Mouse (Mus musculus): ENCODE results near the gene Psmd11. TPM values are rescaled to one million over a fixed set of nuclear protein-coding genes. Genes with fewer than 3 reads are reported as not detected.

Gene Psmd11
- polyA plus RNA-seq, 1 experiment from 2014 or later: 383 TPM

DNA sequence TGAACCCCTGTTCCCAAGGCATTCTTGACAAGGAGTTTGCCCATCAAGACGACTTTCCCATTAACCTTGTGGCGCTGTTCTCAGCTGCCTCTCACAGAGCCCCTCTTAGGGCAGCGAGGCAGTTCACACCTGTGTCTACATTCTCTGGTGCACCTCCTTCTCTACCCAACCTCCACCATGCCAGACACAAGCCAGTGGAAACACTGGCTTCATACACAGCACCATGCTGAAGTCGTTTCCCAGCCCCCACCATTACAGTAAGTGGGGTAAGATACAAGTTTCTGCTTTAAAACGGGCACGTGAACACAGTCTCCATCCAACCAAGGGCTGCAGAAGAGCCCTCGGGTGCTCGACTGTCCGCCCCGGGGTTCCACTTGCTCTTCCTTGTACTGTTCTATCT lies 81.7 kb downstream of the Psmd11 start:
- H3K36me3 ChIP-seq (ENCODE audit: control insufficient read depth, insufficient read depth, low read length): no peaks in the 10 kb centered on the region
- no peaks in the 10 kb centered on the region for H3K27me3 ChIP-seq (ENCODE audit: control insufficient read depth, insufficient read depth, low read length)
- ATAC-seq (ENCODE audit: low FRiP score) (no peak), DNase-seq (ENCODE audit: low spot score) (no peak)
- no peak overlapping the region for H3K9ac ChIP-seq (ENCODE audit: low read depth, low read length)
- no peak overlapping the region for H3K27ac ChIP-seq (ENCODE audit: low read depth, low read length)
- peaks cover 6% of the 10 kb centered on the region for H3K4me1 ChIP-seq (replicated peaks; ENCODE audit: control insufficient read depth, insufficient read depth, low read length)
- H3K9me3 ChIP-seq (ENCODE audit: control insufficient read depth, low read length): no peaks in the 10 kb centered on the region
- 85% methylated on average over 10 of the region's 10 CpGs for whole genome bisulfite sequencing
- H3K4me2 ChIP-seq (replicated peaks; ENCODE audit: low read depth, low read length): no peak overlapping the region
- H3K4me3 ChIP-seq (ENCODE audit: low read depth, low read length): no peak overlapping the region

DNA sequence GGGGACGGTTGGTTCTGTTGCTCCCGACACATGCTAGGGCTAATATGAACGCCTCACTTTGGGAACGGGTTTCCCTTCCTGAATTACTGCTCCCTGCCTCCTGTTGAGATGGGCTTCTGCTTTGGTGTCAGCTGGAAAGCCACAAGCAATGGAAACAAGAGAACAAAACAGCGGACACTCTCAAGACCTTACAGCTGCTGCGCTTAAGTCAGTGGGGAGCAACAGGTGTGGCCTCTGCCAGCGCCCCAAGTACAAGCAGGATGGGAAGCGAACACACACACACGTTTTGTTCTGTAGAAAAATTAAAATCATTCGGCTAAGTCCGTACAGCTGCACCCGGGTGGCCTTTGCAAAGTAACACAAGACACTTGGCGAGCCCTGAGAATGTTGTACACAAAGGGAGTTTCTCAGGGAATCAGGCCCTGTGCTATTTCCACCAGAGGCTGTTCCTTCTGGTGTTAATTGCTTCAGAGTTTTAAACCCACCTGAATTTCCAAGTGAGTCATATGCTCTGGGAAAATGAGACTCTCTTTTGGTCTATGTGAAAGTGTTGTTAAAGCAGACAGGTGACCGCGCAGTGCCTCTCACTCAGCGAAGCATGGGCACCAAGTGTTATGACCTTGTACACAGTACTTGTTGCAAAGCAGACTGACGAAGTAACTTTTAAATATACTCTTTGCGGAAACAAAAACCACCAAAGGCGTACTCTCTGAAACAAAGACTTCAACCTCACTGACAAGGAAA lies 84.1 kb downstream of the Psmd11 start:
- WGBS: 80% methylated on average over 19 of the region's 19 CpGs
- no peak for ATAC-seq (ENCODE audit: low FRiP score)
- Histone ChIP-seq H3K9me3 (ENCODE audit: control insufficient read depth, low read length) (no peaks in the 10 kb centered on the region), H3K4me3 (ENCODE audit: low read depth, low read length) (no peak overlapping the region), H3K27ac (ENCODE audit: low read depth, low read length) (no peak overlapping the region), H3K36me3 (ENCODE audit: control insufficient read depth, insufficient read depth, low read length) (no peaks in the 10 kb centered on the region), H3K9ac (ENCODE audit: low read depth, low read length) (no peak overlapping the region), H3K27me3 (ENCODE audit: control insufficient read depth, insufficient read depth, low read length) (no peaks in the 10 kb centered on the region), H3K4me1 (replicated peaks; ENCODE audit: control insufficient read depth, insufficient read depth, low read length) (0 out of 2 replicates have a peak, but pooled peaks cover 3% of the 10 kb centered on the region), H3K4me2 (replicated peaks; ENCODE audit: low read depth, low read length) (no peak overlapping the region)
- DNase-seq (ENCODE audit: low spot score): no peak

DNA sequence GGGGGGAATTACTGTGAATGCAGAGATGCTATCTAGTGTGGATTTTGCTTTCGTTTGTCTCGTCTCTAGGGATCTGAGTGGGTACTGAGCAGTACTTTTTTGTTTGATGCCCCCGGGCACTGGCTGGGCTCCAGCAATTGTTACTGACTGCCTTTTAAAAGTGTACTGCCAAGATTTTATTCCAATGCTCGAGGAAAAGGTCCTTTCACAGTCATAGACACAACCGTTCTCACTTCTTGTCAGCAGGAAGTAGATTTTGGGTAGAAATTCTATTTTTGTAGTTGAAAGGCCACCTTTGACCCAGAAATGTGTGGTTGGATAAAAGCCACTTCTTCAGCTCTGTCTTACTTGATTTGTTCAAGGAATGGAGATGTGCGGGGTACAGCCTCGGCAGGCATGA lies 85.4 kb downstream of the Psmd11 start:
- Histone ChIP-seq H3K9me3 (ENCODE audit: control insufficient read depth, low read length) (no peaks in the 10 kb centered on the region), H3K9ac (ENCODE audit: low read depth, low read length) (no peak overlapping the region), H3K27ac (ENCODE audit: low read depth, low read length) (no peak overlapping the region), H3K36me3 (ENCODE audit: control insufficient read depth, insufficient read depth, low read length) (no peaks in the 10 kb centered on the region), H3K27me3 (ENCODE audit: control insufficient read depth, insufficient read depth, low read length) (no peaks in the 10 kb centered on the region), H3K4me2 (replicated peaks; ENCODE audit: low read depth, low read length) (no peak overlapping the region), H3K4me3 (ENCODE audit: low read depth, low read length) (no peak overlapping the region), H3K4me1 (replicated peaks; ENCODE audit: control insufficient read depth, insufficient read depth, low read length) (peaks cover 7% of the 10 kb centered on the region; the same call in 1 of the 2 replicates)
- ATAC-seq (ENCODE audit: low FRiP score) (no peak), DNase-seq (ENCODE audit: low spot score) (no peak)
- 76% methylated on average over 7 of the region's 7 CpGs for WGBS

DNA sequence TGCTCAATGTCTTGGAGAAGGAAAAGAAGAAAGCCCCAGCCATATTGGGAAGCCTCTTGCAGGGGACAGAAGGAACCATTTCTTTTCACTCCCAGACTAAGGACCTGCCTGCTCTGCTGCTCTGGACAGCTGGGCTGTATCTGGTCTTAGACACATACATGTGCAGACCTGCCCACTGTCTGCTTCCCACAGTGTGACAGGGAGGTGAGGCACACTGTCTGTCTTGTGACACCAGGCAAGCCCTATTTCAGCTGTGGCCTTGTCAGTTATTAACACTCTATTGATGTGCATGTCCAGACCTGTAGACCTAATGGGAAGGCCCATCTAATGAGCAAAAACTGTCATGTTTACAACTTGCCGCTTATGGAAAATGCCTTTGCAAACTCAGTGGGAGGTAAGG lies 86.9 kb downstream of the Psmd11 start:
- no peaks in the 10 kb centered on the region for H3K9me3 ChIP-seq (ENCODE audit: control insufficient read depth, low read length)
- no peak overlapping the region for H3K4me2 ChIP-seq (replicated peaks; ENCODE audit: low read depth, low read length)
- DNase-seq (ENCODE audit: low spot score) (no peak), ATAC-seq (ENCODE audit: low FRiP score) (no peak)
- WGBS: 73% methylated on average over 1 of the region's 1 CpGs
- no peak overlapping the region for H3K27ac ChIP-seq (ENCODE audit: low read depth, low read length)
- H3K36me3 ChIP-seq (ENCODE audit: control insufficient read depth, insufficient read depth, low read length): no peaks in the 10 kb centered on the region
- H3K9ac ChIP-seq (ENCODE audit: low read depth, low read length): no peak overlapping the region
- H3K4me3 ChIP-seq (ENCODE audit: low read depth, low read length): no peak overlapping the region
- H3K27me3 ChIP-seq (ENCODE audit: control insufficient read depth, insufficient read depth, low read length): no peaks in the 10 kb centered on the region
- H3K4me1 ChIP-seq (replicated peaks; ENCODE audit: control insufficient read depth, insufficient read depth, low read length): peaks cover 11% of the 10 kb centered on the region

DNA sequence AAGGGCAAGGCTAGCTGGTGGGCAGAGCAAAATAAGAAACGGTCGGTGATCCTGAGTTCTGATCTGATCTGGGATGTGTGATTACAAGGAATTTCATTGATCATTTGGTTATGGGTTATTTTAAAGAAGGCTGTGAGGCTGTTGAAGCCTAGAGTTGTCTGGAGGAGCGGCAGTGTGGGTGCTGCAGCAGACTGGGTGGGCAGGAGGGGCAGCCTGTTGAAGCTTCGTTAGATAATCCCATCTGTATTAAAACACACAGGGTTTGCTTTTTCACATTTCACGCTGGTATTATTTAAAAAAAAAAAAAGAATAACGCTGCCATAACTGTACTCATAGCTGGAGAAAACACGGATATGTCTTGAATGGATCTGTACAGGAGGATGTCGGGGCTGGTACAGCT lies 87.5 kb downstream of the Psmd11 start:
- H3K4me3 ChIP-seq (ENCODE audit: low read depth, low read length): no peak overlapping the region
- H3K4me1 ChIP-seq (replicated peaks; ENCODE audit: control insufficient read depth, insufficient read depth, low read length): peaks cover 11% of the 10 kb centered on the region
- H3K27me3 ChIP-seq (ENCODE audit: control insufficient read depth, insufficient read depth, low read length): no peaks in the 10 kb centered on the region
- DNase-seq (ENCODE audit: low spot score) (no peak), ATAC-seq (ENCODE audit: low FRiP score) (no peak)
- no peaks in the 10 kb centered on the region for H3K9me3 ChIP-seq (ENCODE audit: control insufficient read depth, low read length)
- H3K9ac ChIP-seq (ENCODE audit: low read depth, low read length): no peak overlapping the region
- no peaks in the 10 kb centered on the region for H3K36me3 ChIP-seq (ENCODE audit: control insufficient read depth, insufficient read depth, low read length)
- no peak overlapping the region for H3K27ac ChIP-seq (ENCODE audit: low read depth, low read length)
- H3K4me2 ChIP-seq (replicated peaks; ENCODE audit: low read depth, low read length): no peak overlapping the region
- 90% methylated on average over 8 of the region's 8 CpGs for WGBS

DNA sequence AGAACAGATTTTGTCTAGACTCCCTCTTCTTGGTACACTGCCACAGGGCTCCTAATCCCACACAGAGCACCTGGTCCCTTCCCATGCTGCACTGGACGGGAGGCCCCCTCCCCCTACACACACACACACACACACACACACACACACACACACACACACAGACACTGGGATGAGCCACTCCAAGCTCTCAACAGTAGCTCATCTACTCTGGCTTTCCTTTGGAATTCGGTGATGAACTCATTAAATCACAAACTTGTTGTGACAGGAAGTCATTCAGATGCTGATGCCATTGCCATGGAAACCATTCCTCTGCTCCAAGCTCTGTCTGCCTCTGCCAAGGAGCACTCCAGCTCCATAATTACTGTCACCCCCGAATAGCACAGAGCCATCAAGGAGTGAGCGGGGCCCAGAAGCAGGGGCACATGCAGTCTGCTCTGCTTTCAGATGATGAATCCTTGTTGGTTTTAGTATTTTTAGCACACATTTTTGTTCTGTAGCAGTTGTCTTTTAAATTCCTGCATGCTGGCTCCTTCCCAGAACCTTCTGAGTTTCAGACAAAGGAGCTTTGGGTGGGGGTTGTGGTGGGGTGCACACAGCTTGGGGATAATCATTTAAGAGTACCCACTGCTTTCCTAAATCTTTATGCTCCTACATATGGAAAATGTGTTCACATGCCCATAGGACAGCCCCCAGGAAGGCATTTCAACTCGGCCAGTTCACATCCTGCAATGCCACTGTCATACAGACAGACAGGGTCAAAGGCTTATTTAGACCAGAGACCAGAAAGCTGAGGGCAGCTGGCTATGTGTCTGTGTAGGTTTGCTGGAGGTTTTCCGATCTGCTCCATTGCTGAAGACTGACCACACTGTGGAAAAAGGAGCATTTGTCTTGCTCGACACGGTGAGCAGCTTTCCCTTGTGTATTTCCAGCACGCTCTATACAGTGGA lies 90.3 kb downstream of the Psmd11 start:
- H3K4me1 ChIP-seq (replicated peaks; ENCODE audit: control insufficient read depth, insufficient read depth, low read length): peaks cover 11% of the 10 kb centered on the region
- no peak overlapping the region for H3K4me2 ChIP-seq (replicated peaks; ENCODE audit: low read depth, low read length)
- no peaks in the 10 kb centered on the region for H3K27me3 ChIP-seq (ENCODE audit: control insufficient read depth, insufficient read depth, low read length)
- H3K4me3 ChIP-seq (ENCODE audit: low read depth, low read length): no peak overlapping the region
- ATAC-seq (ENCODE audit: low FRiP score) (peak; percentile 94), DNase-seq (ENCODE audit: low spot score) (peak; percentile 79)
- H3K9ac ChIP-seq (ENCODE audit: low read depth, low read length): no peak overlapping the region
- WGBS: 28% methylated on average over 9 of the region's 9 CpGs
- no peaks in the 10 kb centered on the region for H3K36me3 ChIP-seq (ENCODE audit: control insufficient read depth, insufficient read depth, low read length)
- H3K27ac ChIP-seq (ENCODE audit: low read depth, low read length): peak overlapping the region; percentile 73
- no peaks in the 10 kb centered on the region for H3K9me3 ChIP-seq (ENCODE audit: control insufficient read depth, low read length)

DNA sequence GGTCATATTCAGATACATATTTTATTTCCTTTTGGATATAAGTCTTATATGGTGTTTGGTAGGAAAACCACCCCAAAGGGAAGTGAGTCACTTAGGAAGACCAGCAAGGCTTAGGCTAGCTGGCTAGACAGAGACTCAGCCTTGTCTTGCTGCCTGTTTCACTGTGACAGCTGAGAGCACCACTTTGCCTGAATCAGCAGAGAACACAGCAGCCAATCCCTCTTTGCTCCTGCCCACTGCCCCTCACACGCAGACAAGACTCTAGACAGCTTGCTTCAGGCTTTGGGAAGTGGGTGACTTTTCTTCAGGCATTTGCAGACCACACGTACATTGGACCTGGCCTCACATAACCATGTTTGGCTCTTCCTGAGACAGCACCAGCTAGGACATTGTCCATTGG lies 92.7 kb downstream of the Psmd11 start:
- Histone ChIP-seq H3K4me1 (replicated peaks; ENCODE audit: control insufficient read depth, insufficient read depth, low read length) (peaks cover 11% of the 10 kb centered on the region), H3K4me2 (replicated peaks; ENCODE audit: low read depth, low read length) (no peak overlapping the region), H3K36me3 (ENCODE audit: control insufficient read depth, insufficient read depth, low read length) (no peaks in the 10 kb centered on the region), H3K27ac (ENCODE audit: low read depth, low read length) (no peak overlapping the region), H3K9ac (ENCODE audit: low read depth, low read length) (no peak overlapping the region), H3K27me3 (ENCODE audit: control insufficient read depth, insufficient read depth, low read length) (no peaks in the 10 kb centered on the region), H3K9me3 (ENCODE audit: control insufficient read depth, low read length) (no peaks in the 10 kb centered on the region), H3K4me3 (ENCODE audit: low read depth, low read length) (no peak overlapping the region)
- 78% methylated on average over 2 of the region's 2 CpGs for WGBS
- ATAC-seq (ENCODE audit: low FRiP score): no peak
- DNase-seq (ENCODE audit: low spot score): no peak
